Mouse (Mus musculus): ENCODE measurements at regions not wholly inside any gene's neighbourhood (a gene's known extent, or its start where the extent isn't known, plus 50 kb on each side); places are given as distances from the start of the nearest gene placed in this dataset.

DNA sequence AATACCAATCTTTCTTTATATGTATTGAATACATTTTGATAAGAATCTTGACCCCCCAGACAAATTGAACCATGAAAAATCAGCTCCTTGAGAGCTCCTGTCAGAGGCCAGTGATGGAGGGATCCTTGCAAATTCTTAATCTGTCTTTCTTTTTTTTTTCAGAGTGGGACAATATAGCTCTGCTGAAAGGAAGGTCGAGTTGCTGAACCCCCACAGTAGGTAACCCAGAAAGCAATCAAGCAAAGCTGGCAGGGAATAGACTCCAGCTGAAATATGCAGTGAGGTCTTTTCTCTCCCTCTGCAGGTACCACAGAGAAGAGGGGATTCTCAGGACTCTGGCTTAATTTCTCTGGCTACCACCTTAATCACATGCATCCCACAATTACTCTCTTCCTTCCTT, 108.8 kb downstream of the Cenpw start:
- TF ChIP-seq POLR2A (IDR thresholded peaks at IDR 0.05; ENCODE audit: low read depth, low read length) (no peak), CTCF (conservative IDR thresholded peaks at IDR 0.05; ENCODE audit: insufficient read depth, insufficient read length, low read depth, low read length) (no peak)

All from kidney, adult 2 months (tissue).